Mouse (Mus musculus) ES-E14 (cell line): ENCODE results near the gene Pmvk. TPM values are rescaled to one million over a fixed set of nuclear protein-coding genes. Genes with fewer than 3 reads are reported as not detected.
A peak's percentile ranks its signal among the peaks of the same experiment; 100 is the strongest.

ENCODE experiments used
- DNase-seq: peaks from one replicate; pipeline ENCODE4 v3.0.0-alpha.2; 2013; ENCODE audit warnings: low read depth, low spot score
- H3K27ac ChIP-seq: 2 replicates; pipeline ENCODE4 v1.5.1; 2012; ENCODE audit warnings: low read depth, mild to moderate bottlenecking, low read length, moderate library complexity, mixed read lengths; ENCODE audit not compliant: poor library complexity, insufficient read depth, severe bottlenecking
- H3K36me3 ChIP-seq: 2 replicates; pipeline ENCODE4 v1.6.1; 2012; ENCODE audit warnings: mild to moderate bottlenecking, low read length, moderate library complexity, mixed read lengths; ENCODE audit not compliant: control insufficient read depth, poor library complexity, insufficient read depth, severe bottlenecking
- H3K4me1 ChIP-seq, 2 experiments: fragments of 150-350 bp in 1 of 2; sonication (generic) in 1 of 2; 2 replicates each; pipeline ENCODE4 v1.6.1; 2012; ENCODE audit warnings: low read length in 2 of 2, mild to moderate bottlenecking in 1 of 2, mixed read lengths in 1 of 2; ENCODE audit not compliant: control insufficient read depth in 2 of 2, insufficient read depth in 2 of 2, poor library complexity in 1 of 2
- H3K4me3 ChIP-seq, 2 experiments: fragments of 150-350 bp in 1 of 2; sonication (generic) in 1 of 2; 2 replicates each; pipeline ENCODE4 v1.5.1; 2012; ENCODE audit warnings: low read length in 2 of 2, low read depth in 1 of 2, mild to moderate bottlenecking in 1 of 2, mixed read lengths in 1 of 2; ENCODE audit not compliant: insufficient read depth in 1 of 2, poor library complexity in 1 of 2, severe bottlenecking in 1 of 2
- H3K9ac ChIP-seq: 2 replicates; pipeline ENCODE4 v1.6.1; 2012; ENCODE audit warnings: low read depth, mild to moderate bottlenecking, low read length, mixed read lengths; ENCODE audit not compliant: poor library complexity, insufficient read depth, severe bottlenecking
- H3K9me3 ChIP-seq: fragments of 150-350 bp; sonication (generic); 2 replicates; pipeline ENCODE4 v1.6.1; 2012; ENCODE audit warnings: low read depth, mild to moderate bottlenecking, low read length; ENCODE audit not compliant: control insufficient read depth, insufficient read depth
- CHD2 ChIP-seq: IDR thresholded peaks from 2 replicates; pipeline ENCODE4 v1.6.1; 2014; ENCODE audit warnings: mild to moderate bottlenecking, low read depth, low read length, inconsistent platforms
- HCFC1 ChIP-seq: IDR thresholded peaks from 2 replicates; pipeline ENCODE4 v1.6.1; 2012; ENCODE audit warnings: low read length, inconsistent platforms, borderline replicate concordance; ENCODE audit not compliant: insufficient read depth
- MAFK ChIP-seq: IDR thresholded peaks from 2 replicates; pipeline ENCODE4 v1.6.1; 2014; ENCODE audit warnings: mild to moderate bottlenecking, low read depth, low read length, inconsistent platforms; ENCODE audit not compliant: insufficient read depth
- ZC3H11A ChIP-seq: IDR thresholded peaks from 2 replicates; pipeline ENCODE4 v1.6.1; 2012; ENCODE audit warnings: low read depth, mild to moderate bottlenecking, inconsistent platforms, low read length, borderline replicate concordance
- ZNF384 ChIP-seq: IDR thresholded peaks from 2 replicates; pipeline ENCODE4 v1.6.1; 2012; ENCODE audit warnings: low read depth, low read length, inconsistent platforms
- in situ Hi-C, 2 experiments: fragments of 600-800 bp; cut with MboI; formaldehyde crosslinking; loops; one replicate each; pipeline ENCODE4 v1.15.1; 2025; ENCODE audit warnings: low sequenced_read_pairs in 2 of 2, inconsistent platforms in 1 of 2; ENCODE audit not compliant: unreplicated experiment in 2 of 2
- total RNA-seq: library from RNA; depleted of rRNA; stranded (reverse); fragments of 300-350 nt; gene quantifications from 2 replicates; pipeline ENCODE4 v1.2.3, GENCODE M21; 2012

Gene Pmvk
- total RNA-seq, 1 experiment, result 38.6 TPM

GRCm38 (mm10) chr3:89430171-89431159, 23.9 kb upstream of the Pmvk start, which contains the start of gene Pygo2:
Gene Pygo2 (plus strand): TSS chr3:89430214.
- in situ Hi-C loops, result no loop called here
- no peaks in the 10 kb centered on the region for H3K9me3 ChIP-seq
- H3K36me3 ChIP-seq, result peaks cover 36% of the 10 kb centered on the region
- DNase-seq, result peak; percentile 91
- peak within 1 kb of the TSS; percentile 76 for H3K27ac ChIP-seq
- H3K9ac ChIP-seq, result peak within 1 kb of the TSS; percentile 88
- peak within 1 kb of the TSS; percentile 76 to 91 for H3K4me3 ChIP-seq
- H3K4me1 ChIP-seq, result peaks cover 0 to 16% of the 10 kb centered on the region in 2 experiments; a peak in 2 of 4 replicates
- TF ChIP-seq HCFC1 (0 out of 2 replicates have a peak, but pooled peaks have one; percentile 49), ZNF384 (no peak)

- peaks cover 3 to 25% of the 10 kb centered on the region in 2 experiments; a peak in 2 of 4 replicates for H3K4me1 ChIP-seq
- in situ Hi-C loops, result no loop called here
- H3K9ac ChIP-seq, result no peak overlapping the region
- peaks cover 21% of the 10 kb centered on the region for H3K36me3 ChIP-seq
- TF ChIP-seq ZC3H11A (no peak), HCFC1 (no peak), CHD2 (no peak), MAFK (no peak), ZNF384 (no peak)
- H3K9me3 ChIP-seq, result no peaks in the 10 kb centered on the region
- no peak for DNase-seq
- H3K4me3 ChIP-seq, result no peak overlapping the region; a peak in 1 of 4 replicates
- no peak overlapping the region for H3K27ac ChIP-seq
Measured at GRCm38 (mm10) chr3:89432606-89433005, 21.7 kb upstream of the Pmvk start.

- Histone ChIP-seq H3K27ac (no peak overlapping the region), H3K4me1 (peaks cover 3 to 27% of the 10 kb centered on the region in 2 experiments; a peak in 2 of 4 replicates), H3K9me3 (no peaks in the 10 kb centered on the region), H3K4me3 (peak overlapping the region in 1 of 2 experiments; percentile 11; a peak in 1 of 4 replicates), H3K9ac (peak overlapping the region; percentile 4; the same call in 1 of the 2 replicates), H3K36me3 (peaks cover 15% of the 10 kb centered on the region)
- DNase-seq, result no peak
- in situ Hi-C loops, result no loop called here
- TF ChIP-seq ZC3H11A (no peak), HCFC1 (no peak), CHD2 (no peak), ZNF384 (no peak), MAFK (no peak)
Measured at GRCm38 (mm10) chr3:89434532-89434931, 19.8 kb upstream of the Pmvk start.

GRCm38 (mm10) chr3:89435041-89435440, 19.3 kb upstream of the Pmvk start:
- Histone ChIP-seq H3K36me3 (peaks cover 15% of the 10 kb centered on the region), H3K9ac (peak overlapping the region; percentile 4; the same call in 1 of the 2 replicates), H3K4me1 (peaks cover 3 to 27% of the 10 kb centered on the region in 2 experiments; a peak in 2 of 4 replicates), H3K4me3 (peak overlapping the region in 1 of 2 experiments; percentile 11; a peak in 1 of 4 replicates), H3K9me3 (no peaks in the 10 kb centered on the region), H3K27ac (no peak overlapping the region)
- TF ChIP-seq HCFC1 (no peak), MAFK (no peak)
- DNase-seq, result no peak
- in situ Hi-C loops, result no loop called here
